ENCODE assay signal across 19 mouse cellular contexts in genomic region chr6:51483861-51484260, GRCm38 (mm10). TPM values are rescaled to one million over a fixed set of nuclear protein-coding genes. Genes with fewer than 3 reads are reported as not detected.
"Had no signal": no experiment of that assay in that cellular context is flagged by ENCODE, and none has a peak within 500 bp of the region (broad histone marks: within the 10 kb centered on the region; RNA-seq: fewer than 3 reads in every experiment).

No protein-coding gene starts in this region.

- ATAC-seq: liver, postnatal 0 days; lung, postnatal 0 days; midbrain, embryonic 13.5 days; midbrain, embryonic 16.5 days had no signal

- H3K9me3 ChIP-seq: liver, embryonic 15.5 days; lung, embryonic 15.5 days; midbrain, embryonic 13.5 days; neural tube, embryonic 12.5 days; stomach, embryonic 15.5 days had no signal

- H3K9ac ChIP-seq: liver, embryonic 15.5 days; liver, postnatal 0 days; lung, embryonic 15.5 days; midbrain, embryonic 13.5 days; neural tube, embryonic 12.5 days; stomach, embryonic 15.5 days had no signal

- H3K27ac ChIP-seq: liver, embryonic 15.5 days; lung, embryonic 15.5 days; macrophage; midbrain, embryonic 13.5 days; neural tube, embryonic 12.5 days; stomach, embryonic 15.5 days; stomach, postnatal 0 days had no signal

- DNase-seq: liver, postnatal 0 days; lung, adult 2 months; lung, postnatal 14 days; lung, postnatal 36 days; right cerebral cortex, postnatal 14 days; thymus, adult 2 months; thymus, postnatal 25 days; thymus, postnatal 4 days had no signal

- H3K4me3 ChIP-seq: liver, embryonic 15.5 days; lung, embryonic 15.5 days; megakaryocyte, embryonic 14.5 days; midbrain, embryonic 13.5 days; neural tube, embryonic 12.5 days; stomach, embryonic 15.5 days had no signal

- H3K27me3 ChIP-seq: liver, embryonic 15.5 days; lung, embryonic 15.5 days; megakaryocyte, embryonic 14.5 days; midbrain, embryonic 13.5 days; neural tube, embryonic 12.5 days; stomach, embryonic 15.5 days had no signal

- H3K4me1 ChIP-seq: lung, embryonic 15.5 days; midbrain, embryonic 13.5 days; neural tube, embryonic 12.5 days; stomach, embryonic 15.5 days had no signal

- H3K4me2 ChIP-seq: liver, embryonic 15.5 days; lung, embryonic 15.5 days; midbrain, embryonic 13.5 days; neural tube, embryonic 12.5 days; stomach, embryonic 15.5 days had no signal

RNA-seq across cellular contexts. Expression of gene Nfe2l3, which starts 51.4 kb away (rescaled TPM):
- total RNA-seq: megakaryocyte progenitor cell, adult 5-6 weeks had no signal
- polyA plus RNA-seq: macrophage had no signal
